Mouse (Mus musculus): Measurements from ENCODE around the gene Gm4922. TPM values are rescaled to one million over a fixed set of nuclear protein-coding genes. Genes with fewer than 3 reads are reported as not detected.

Gm4922 gene
- not detected in 2 replicates for polyA plus RNA-seq (2015; fragmentation: Nextera tagmentation; extraction: Ambion mirVana)

GRCm38 (mm10) chr10:18786693-18787092 lies at the start of gene Gm4922:
Gene Gm4922 (minus strand): TSS chr10:18786793.
- DNase-seq (ENCODE audit: low spot score) = no peak

GRCm38 (mm10) chr10:18835684-18836479 lies 49.3 kb upstream of the Gm4922 start:
- peak; percentile 47 for DNase-seq (ENCODE audit: low spot score)

GRCm38 (mm10) chr10:18834389-18834788 lies 47.8 kb upstream of the Gm4922 start:
- no peak for DNase-seq (ENCODE audit: low spot score)

- DNase-seq (ENCODE audit: low spot score) = no peak
Observed at GRCm38 (mm10) chr10:18831823-18832222, 45.2 kb upstream of the Gm4922 start.

- no peak for DNase-seq (ENCODE audit: low spot score)
Observed at GRCm38 (mm10) chr10:18830359-18830758, 43.8 kb upstream of the Gm4922 start.

- peak; percentile 67 for DNase-seq (ENCODE audit: low spot score)
Observed at GRCm38 (mm10) chr10:18827936-18828335, 41.3 kb upstream of the Gm4922 start.

- no peak for DNase-seq (ENCODE audit: low spot score)
Observed at GRCm38 (mm10) chr10:18826107-18826506, 39.5 kb upstream of the Gm4922 start.

- no peak for DNase-seq (ENCODE audit: low spot score)
Observed at GRCm38 (mm10) chr10:18825143-18825542, 38.5 kb upstream of the Gm4922 start.

- no peak for DNase-seq (ENCODE audit: low spot score)
Observed at GRCm38 (mm10) chr10:18816560-18816959, 30.0 kb upstream of the Gm4922 start.

GRCm38 (mm10) chr10:18811751-18812150 lies 25.2 kb upstream of the Gm4922 start:
- no peak for DNase-seq (ENCODE audit: low spot score)

- DNase-seq (ENCODE audit: low spot score) = no peak
Observed at GRCm38 (mm10) chr10:18790063-18790462, 3.5 kb upstream of the Gm4922 start.

GRCm38 (mm10) chr10:18788601-18789000 lies 2.0 kb upstream of the Gm4922 start:
- DNase-seq (ENCODE audit: low spot score) = no peak

GRCm38 (mm10) chr10:18777546-18777945 lies 9.0 kb downstream of the Gm4922 start:
- no peak for DNase-seq (ENCODE audit: low spot score)

GRCm38 (mm10) chr10:18772537-18773179 lies 13.9 kb downstream of the Gm4922 start:
- DNase-seq (ENCODE audit: low spot score) = no peak

- peak; percentile 34 for DNase-seq (ENCODE audit: low spot score)
Observed at GRCm38 (mm10) chr10:18769909-18770308, 16.7 kb downstream of the Gm4922 start.

GRCm38 (mm10) chr10:18760241-18760640 lies 26.4 kb downstream of the Gm4922 start:
- peak; percentile 72 for DNase-seq (ENCODE audit: low spot score)

- DNase-seq (ENCODE audit: low spot score) = no peak
Observed at GRCm38 (mm10) chr10:18750057-18750456, 36.5 kb downstream of the Gm4922 start.

GRCm38 (mm10) chr10:18743286-18744142 lies 43.1 kb downstream of the Gm4922 start, which contains the start of gene Arfgef3:
Gene Arfgef3 (minus strand): TSS chr10:18743949.
- DNase-seq (ENCODE audit: low spot score) = peak; percentile 38

GRCm38 (mm10) chr10:18742086-18742485 lies 44.5 kb downstream of the Gm4922 start:
- no peak for DNase-seq (ENCODE audit: low spot score)

GRCm38 (mm10) chr10:18741024-18741423 lies 45.6 kb downstream of the Gm4922 start:
- no peak for DNase-seq (ENCODE audit: low spot score)

Data from thymus, postnatal 0 days (tissue).